Comparison of ENCODE assay signal across 8 mouse cellular contexts in genomic region chr9:44920374-44921122, GRCm38 (mm10). TPM values are rescaled to one million over a fixed set of nuclear protein-coding genes. Genes with fewer than 3 reads are reported as not detected.
DNase-seq lines count a peak whose midpoint lies in the region; ATAC-seq and TF ChIP-seq lines count a peak whose summit lies in the region.

Gene Atp5l, minus strand, starts transcription at chr9:44920742.

- ATAC-seq in common myeloid progenitor, adult 5-6 weeks (replicated peaks; ENCODE audit: low read depth, poor library complexity, severe bottlenecking) = peak; percentile 88
- ATAC-seq in hindbrain, postnatal 0 days = peak; percentile 90
- ATAC-seq in megakaryocyte, adult 5-6 weeks (ENCODE audit: poor library complexity, severe bottlenecking) = peak; percentile 89

- H3K9ac ChIP-seq in hindbrain, postnatal 0 days (replicated peaks; ENCODE audit: low read length) = peak within 1 kb of the TSS; percentile 96

- peak within 1 kb of the TSS; percentile 99 for H3K4me3 ChIP-seq in gastrocnemius, adult 2 months
- peak within 1 kb of the TSS; percentile 96 for H3K4me3 ChIP-seq in hindbrain, postnatal 0 days (ENCODE audit: low read length)
- H3K4me3 ChIP-seq in left cerebral cortex, adult 2 months = peak within 1 kb of the TSS; percentile 100

- intact Hi-C loops in gastrocnemius, adult 2 months (cut with DNase I) = loop anchor here (2.0 to 5.0 kb wide), 2 partner anchors 47 to 80 kb away; partner anchors contain the start of gene Ube4a
- intact Hi-C loops in left cerebral cortex, adult 2 months (cut with DNase I) = loop anchor here (2.0 to 5.0 kb wide), 3 partner anchors 40 to 148 kb away; partner anchors contain the start of gene Kmt2a

- no peaks in the 10 kb centered on the region for H3K9me3 ChIP-seq in hindbrain, postnatal 0 days (ENCODE audit: low read length)

- H3K36me3 ChIP-seq in hindbrain, postnatal 0 days (ENCODE audit: insufficient read depth, low read length) = no peaks in the 10 kb centered on the region; the same call in 1 of the 2 replicates

- peak; percentile 96 for DNase-seq in ZHBTc4 (ENCODE audit: low read depth, low spot score)
- DNase-seq in gastrocnemius, adult 2 months = peak; percentile 86
- peak; percentile 99 for DNase-seq in hindbrain, postnatal 0 days (ENCODE audit: low spot score)
- DNase-seq in left cerebral cortex, adult 2 months (ENCODE audit: extremely low spot score in 1 of 2, low spot score in 2 of 2) = peak; percentile 81 to 83
- DNase-seq in right cerebral cortex, adult 2 months (ENCODE audit: low spot score in 2 of 2) = peak; percentile 87 to 89
- DNase-seq in urinary bladder, postnatal 14 days (ENCODE audit: low spot score) = peak; percentile 85

- WGBS in hindbrain, postnatal 0 days = under 1% methylated on average over 48 of the region's 48 CpGs

- no peaks in the 10 kb centered on the region for H3K27me3 ChIP-seq in hindbrain, postnatal 0 days (ENCODE audit: insufficient read depth, low read length)

- no peak for TF ChIP-seq CTCF in gastrocnemius, adult 2 months (IDR thresholded peaks at IDR 0.05)
- no peak for TF ChIP-seq CTCF in hindbrain, postnatal 0 days (IDR thresholded peaks at IDR 0.05; ENCODE audit: low read depth)
- TF ChIP-seq CTCF in left cerebral cortex, adult 2 months (IDR thresholded peaks at IDR 0.05) = no peak

- peaks cover 6% of the 10 kb centered on the region; the same call in 1 of the 2 replicates for H3K4me1 ChIP-seq in hindbrain, postnatal 0 days (ENCODE audit: insufficient read depth, low read length)

- peak within 1 kb of the TSS; percentile 99 for H3K27ac ChIP-seq in gastrocnemius, adult 2 months
- peak within 1 kb of the TSS; percentile 90 for H3K27ac ChIP-seq in hindbrain, postnatal 0 days
- H3K27ac ChIP-seq in left cerebral cortex, adult 2 months = peak within 1 kb of the TSS; percentile 99

- H3K4me2 ChIP-seq in hindbrain, postnatal 0 days (ENCODE audit: low read depth, low read length) = peak within 1 kb of the TSS; percentile 79

RNA-seq across cellular contexts. Expression of gene Atp5l, which starts in this region (rescaled TPM):
- 118 and 199 TPM in 2 replicates for total RNA-seq in common myeloid progenitor, adult 5-6 weeks (2017)
- 100 to 1,000 TPM; 668 to 937 TPM for total RNA-seq in gastrocnemius, adult 2 months (2021)
- 217 and 223 TPM in 2 replicates for total RNA-seq in hindbrain, postnatal 0 days (2014; rRNA removed)
- polyA plus RNA-seq in hindbrain, postnatal 0 days (2015; fragmentation: Nextera tagmentation; extraction: Ambion mirVana) = 1,057 and 1,065 TPM in 2 replicates
- 100 to 1,000 TPM; 302 to 340 TPM for total RNA-seq in left cerebral cortex, adult 2 months (2021)
- total RNA-seq in megakaryocyte, adult 5-6 weeks (2015) = 490 and 523 TPM in 2 replicates
- total RNA-seq in megakaryocyte, adult 5-6 weeks (2017) = 117 and 122 TPM in 2 replicates

Comparison
In these comparisons a context has a peak if more than half of its experiments do, and no peak if none do; other contexts are left out.
1. Peak in every context shown above with its lines: DNase-seq, ATAC-seq, H3K4me3 ChIP-seq and H3K27ac ChIP-seq.